Mouse (Mus musculus): ENCODE measurements at regions not wholly inside any gene's neighbourhood (a gene's known extent, or its start where the extent isn't known, plus 50 kb on each side); places are given as distances from the start of the nearest gene placed in this dataset.

DNA sequence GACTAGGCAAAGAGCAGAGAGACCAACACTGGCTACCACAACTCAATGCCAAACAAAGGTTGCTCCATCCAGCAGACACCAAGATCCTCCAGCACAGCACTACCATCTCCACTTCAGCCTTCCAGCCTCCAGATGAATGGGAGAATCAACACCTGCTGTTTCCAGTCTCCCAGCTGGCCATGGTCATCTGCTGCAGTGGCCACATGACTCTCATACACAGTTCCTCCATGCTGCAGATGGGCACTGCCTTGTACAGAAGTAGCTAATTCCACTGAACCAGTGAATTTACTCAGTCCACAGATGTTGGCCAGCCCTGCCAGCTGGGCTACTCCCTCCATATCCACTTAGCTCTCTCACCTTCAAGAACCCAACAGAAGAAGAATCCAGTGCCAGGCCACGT, 63.0 kb upstream of the Vstm5 start:
- no peak overlapping the region for H3K4me3 ChIP-seq
- no peaks in the 10 kb centered on the region for H3K4me1 ChIP-seq (ENCODE audit: control insufficient read depth, insufficient read depth, low read length)
- DNase-seq, result no peak
- TF ChIP-seq CTCF (IDR thresholded peaks at IDR 0.05) (no peak), EP300 (IDR thresholded peaks at IDR 0.05; ENCODE audit: insufficient read depth, low read depth, low read length) (no peak), POLR2A (IDR thresholded peaks at IDR 0.05; ENCODE audit: insufficient read depth, low read depth, low read length) (no peak)
- intact Hi-C loops (cut with DNase I), result no loop called here
- WGBS, result 92% methylated on average over 1 of the region's 1 CpGs
- H3K79me2 ChIP-seq (replicated peaks; ENCODE audit: control insufficient read depth, insufficient read depth, low read length), result no peaks in the 10 kb centered on the region
- H3K27ac ChIP-seq, result no peak overlapping the region
- no peak overlapping the region for H3K9ac ChIP-seq (ENCODE audit: low read depth, low read length)
- no peaks in the 10 kb centered on the region for H3K27me3 ChIP-seq (ENCODE audit: control insufficient read depth, insufficient read depth, low read length)
- no peaks in the 10 kb centered on the region for H3K36me3 ChIP-seq (ENCODE audit: control insufficient read depth, insufficient read depth, low read length)

DNA sequence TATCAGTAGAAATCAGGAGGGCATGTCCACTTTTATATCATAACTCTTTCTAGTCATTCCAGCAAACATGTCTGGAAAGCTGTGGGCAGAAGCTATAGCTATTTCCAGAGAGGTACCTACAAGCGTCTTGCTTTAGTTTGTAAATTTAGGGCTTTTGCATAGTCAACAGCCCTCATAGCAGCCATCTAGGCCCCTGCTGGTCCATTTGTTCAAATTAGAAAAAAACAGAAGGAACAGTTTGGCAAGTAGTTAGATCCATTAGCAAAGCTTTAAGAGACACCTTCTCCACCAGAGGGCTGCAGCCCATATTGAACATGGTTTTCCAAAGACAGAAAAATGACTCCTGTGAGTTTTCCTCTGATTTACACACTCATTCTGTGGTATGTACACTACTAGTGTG, 63.4 kb upstream of the Vstm5 start:
- intact Hi-C loops (cut with DNase I), result no loop called here
- TF ChIP-seq CTCF (IDR thresholded peaks at IDR 0.05), result no peak
- TF ChIP-seq EP300 (IDR thresholded peaks at IDR 0.05; ENCODE audit: insufficient read depth, low read depth, low read length), result no peak
- TF ChIP-seq POLR2A (IDR thresholded peaks at IDR 0.05; ENCODE audit: insufficient read depth, low read depth, low read length), result no peak
- DNase-seq, result no peak
- 91% methylated on average over 1 of the region's 1 CpGs for WGBS
- no peaks in the 10 kb centered on the region for H3K27me3 ChIP-seq (ENCODE audit: control insufficient read depth, insufficient read depth, low read length)
- no peaks in the 10 kb centered on the region for H3K79me2 ChIP-seq (replicated peaks; ENCODE audit: control insufficient read depth, insufficient read depth, low read length)
- no peaks in the 10 kb centered on the region for H3K4me1 ChIP-seq (ENCODE audit: control insufficient read depth, insufficient read depth, low read length)
- H3K36me3 ChIP-seq (ENCODE audit: control insufficient read depth, insufficient read depth, low read length), result no peaks in the 10 kb centered on the region
- no peak overlapping the region for H3K4me3 ChIP-seq
- H3K9ac ChIP-seq (ENCODE audit: low read depth, low read length), result no peak overlapping the region
- H3K27ac ChIP-seq, result no peak overlapping the region

DNA sequence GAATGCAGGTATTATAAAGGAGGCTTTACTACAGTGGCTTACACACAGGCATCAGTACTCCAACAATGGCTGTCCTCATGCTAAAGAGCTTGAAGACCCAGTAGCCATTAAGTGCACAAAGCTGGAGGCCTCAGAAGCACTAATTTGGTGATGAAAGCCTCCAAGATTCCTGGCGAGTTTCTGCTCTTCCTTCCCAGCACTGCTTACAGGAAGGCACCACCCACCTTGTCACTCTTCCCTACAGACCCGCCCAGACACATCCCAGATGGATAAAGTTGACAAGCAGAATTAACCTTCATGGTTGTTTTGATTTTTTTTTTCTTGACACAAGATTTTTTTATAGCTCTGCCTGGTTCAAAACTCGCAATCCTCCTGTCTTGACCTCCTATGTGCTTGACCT, 59.0 kb upstream of the Hephl1 start:
- intact Hi-C loops (cut with DNase I), result loop anchor here (5.0 kb wide), 2 partner anchors 34 to 139 kb away; no protein-coding TSS in a partner anchor
- no peak overlapping the region for H3K4me3 ChIP-seq
- H3K9ac ChIP-seq (ENCODE audit: low read depth, low read length), result no peak overlapping the region
- no peak for TF ChIP-seq CTCF (IDR thresholded peaks at IDR 0.05)
- no peak for TF ChIP-seq POLR2A (IDR thresholded peaks at IDR 0.05; ENCODE audit: insufficient read depth, low read depth, low read length)
- no peak for TF ChIP-seq EP300 (IDR thresholded peaks at IDR 0.05; ENCODE audit: insufficient read depth, low read depth, low read length)
- H3K36me3 ChIP-seq (ENCODE audit: control insufficient read depth, insufficient read depth, low read length), result no peaks in the 10 kb centered on the region
- H3K79me2 ChIP-seq (replicated peaks; ENCODE audit: control insufficient read depth, insufficient read depth, low read length), result no peaks in the 10 kb centered on the region
- no peaks in the 10 kb centered on the region for H3K27me3 ChIP-seq (ENCODE audit: control insufficient read depth, insufficient read depth, low read length)
- DNase-seq, result no peak
- WGBS, result 24% methylated on average over 3 of the region's 3 CpGs
- no peak overlapping the region; the same call in 1 of the 2 replicates for H3K27ac ChIP-seq
- no peaks in the 10 kb centered on the region for H3K4me1 ChIP-seq (ENCODE audit: control insufficient read depth, insufficient read depth, low read length)

DNA sequence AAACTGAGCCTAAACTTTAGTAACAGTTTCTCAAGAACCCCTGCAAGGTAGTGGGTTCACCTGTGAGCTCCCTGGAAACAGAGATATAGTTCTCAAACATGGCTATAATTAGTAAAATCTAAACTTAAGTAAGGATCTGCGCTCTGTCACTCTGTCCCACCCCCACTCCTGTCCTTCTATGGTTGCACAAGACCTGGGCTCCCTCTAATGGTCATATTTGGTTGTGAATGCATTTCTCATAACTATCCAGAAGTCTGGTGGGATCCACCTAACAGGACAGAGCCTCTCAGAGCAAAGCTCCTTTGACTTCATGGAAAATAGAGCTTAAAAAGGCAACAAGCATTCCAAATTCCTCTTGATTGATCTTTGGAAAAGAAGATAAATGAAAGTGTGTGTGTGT, 57.8 kb upstream of the Hephl1 start:
- no peak overlapping the region for H3K27ac ChIP-seq
- H3K36me3 ChIP-seq (ENCODE audit: control insufficient read depth, insufficient read depth, low read length), result no peaks in the 10 kb centered on the region
- TF ChIP-seq CTCF (IDR thresholded peaks at IDR 0.05) (peak; percentile 61), EP300 (IDR thresholded peaks at IDR 0.05; ENCODE audit: insufficient read depth, low read depth, low read length) (no peak)
- no peaks in the 10 kb centered on the region for H3K79me2 ChIP-seq (replicated peaks; ENCODE audit: control insufficient read depth, insufficient read depth, low read length)
- WGBS, result 32% methylated on average over 1 of the region's 1 CpGs
- H3K4me1 ChIP-seq (ENCODE audit: control insufficient read depth, insufficient read depth, low read length), result no peaks in the 10 kb centered on the region
- intact Hi-C loops (cut with DNase I), result loop anchor here (5.0 kb wide), 2 partner anchors 32 to 137 kb away; no protein-coding TSS in a partner anchor
- H3K27me3 ChIP-seq (ENCODE audit: control insufficient read depth, insufficient read depth, low read length), result no peaks in the 10 kb centered on the region
- no peak overlapping the region for H3K4me3 ChIP-seq
- H3K9ac ChIP-seq (ENCODE audit: low read depth, low read length), result no peak overlapping the region
- DNase-seq, result no peak

DNA sequence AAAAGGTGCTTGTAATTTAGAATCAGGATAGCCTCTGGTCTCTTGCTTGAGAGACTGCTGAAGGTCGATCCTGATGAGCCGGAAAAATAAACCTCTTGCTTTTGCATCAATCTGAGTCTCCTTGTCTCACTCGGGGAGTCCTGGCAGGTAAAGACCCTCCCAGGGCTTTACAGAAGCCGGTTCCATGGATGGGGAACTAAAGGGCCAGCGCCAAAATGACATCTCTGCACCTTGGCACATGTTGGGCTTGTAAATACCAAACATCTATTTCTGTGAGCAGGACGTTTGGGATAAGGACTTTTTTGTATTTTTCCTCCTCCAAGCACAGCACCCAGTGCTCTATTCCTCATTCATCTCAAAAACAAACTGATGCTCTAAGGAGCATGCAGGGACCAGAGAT, 57.1 kb upstream of the Hephl1 start:
- Histone ChIP-seq H3K79me2 (replicated peaks; ENCODE audit: control insufficient read depth, insufficient read depth, low read length) (no peaks in the 10 kb centered on the region), H3K27me3 (ENCODE audit: control insufficient read depth, insufficient read depth, low read length) (no peaks in the 10 kb centered on the region), H3K36me3 (ENCODE audit: control insufficient read depth, insufficient read depth, low read length) (no peaks in the 10 kb centered on the region), H3K27ac (no peak overlapping the region), H3K4me3 (no peak overlapping the region), H3K9ac (ENCODE audit: low read depth, low read length) (no peak overlapping the region), H3K4me1 (ENCODE audit: control insufficient read depth, insufficient read depth, low read length) (no peaks in the 10 kb centered on the region)
- intact Hi-C loops (cut with DNase I), result no loop called here
- WGBS, result 71% methylated on average over 6 of the region's 6 CpGs
- no peak for TF ChIP-seq POLR2A (IDR thresholded peaks at IDR 0.05; ENCODE audit: insufficient read depth, low read depth, low read length)
- no peak for TF ChIP-seq EP300 (IDR thresholded peaks at IDR 0.05; ENCODE audit: insufficient read depth, low read depth, low read length)
- TF ChIP-seq CTCF (IDR thresholded peaks at IDR 0.05), result no peak
- no peak for DNase-seq

DNA sequence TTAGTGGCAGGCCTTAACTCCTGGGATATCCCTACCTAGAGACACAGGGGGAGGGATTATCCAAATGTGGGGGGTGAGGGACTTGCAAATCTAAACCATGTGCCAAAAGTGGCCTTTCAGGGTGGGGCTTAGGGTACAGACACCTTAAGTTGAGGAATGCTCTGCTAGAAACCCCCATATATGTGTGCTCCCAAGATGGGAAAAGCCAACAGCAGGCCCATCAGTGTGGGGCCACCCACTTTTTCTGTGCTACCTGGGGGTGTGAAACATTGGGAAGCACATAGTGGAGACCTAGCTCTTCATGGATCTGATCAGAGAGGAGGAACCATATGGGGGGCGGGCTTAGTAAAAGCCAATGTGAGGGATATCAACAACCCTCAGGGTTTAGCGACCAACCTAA, 55.0 kb upstream of the Hephl1 start:
- Histone ChIP-seq H3K4me1 (ENCODE audit: control insufficient read depth, insufficient read depth, low read length) (no peaks in the 10 kb centered on the region), H3K27ac (no peak overlapping the region), H3K36me3 (ENCODE audit: control insufficient read depth, insufficient read depth, low read length) (no peaks in the 10 kb centered on the region), H3K79me2 (replicated peaks; ENCODE audit: control insufficient read depth, insufficient read depth, low read length) (no peaks in the 10 kb centered on the region), H3K27me3 (ENCODE audit: control insufficient read depth, insufficient read depth, low read length) (no peaks in the 10 kb centered on the region), H3K4me3 (no peak overlapping the region), H3K9ac (ENCODE audit: low read depth, low read length) (no peak overlapping the region)
- no peak for DNase-seq
- intact Hi-C loops (cut with DNase I), result no loop called here
- TF ChIP-seq EP300 (IDR thresholded peaks at IDR 0.05; ENCODE audit: insufficient read depth, low read depth, low read length) (no peak), POLR2A (IDR thresholded peaks at IDR 0.05; ENCODE audit: insufficient read depth, low read depth, low read length) (no peak), CTCF (IDR thresholded peaks at IDR 0.05) (no peak)
- 74% methylated on average over 2 of the region's 2 CpGs for whole genome bisulfite sequencing

Data from heart, adult 2 months (tissue).